Mouse (Mus musculus) liver, adult (tissue): ENCODE results near the gene Smad3.
A peak's percentile ranks its signal among the peaks of the same experiment; 100 is the strongest.

Experiments used
- GATA4 ChIP-seq: IDR thresholded peaks from 2 replicates; pipeline ENCODE4 v1.6.1; 2014; ENCODE audit warnings: mild to moderate bottlenecking, low read length; ENCODE audit not compliant: insufficient replicate concordance

Gene Smad3

GRCm38 (mm10) chr9:63720715-63721114 lies 37.1 kb downstream of the Smad3 start:
- no peak for TF ChIP-seq GATA4

DNA sequence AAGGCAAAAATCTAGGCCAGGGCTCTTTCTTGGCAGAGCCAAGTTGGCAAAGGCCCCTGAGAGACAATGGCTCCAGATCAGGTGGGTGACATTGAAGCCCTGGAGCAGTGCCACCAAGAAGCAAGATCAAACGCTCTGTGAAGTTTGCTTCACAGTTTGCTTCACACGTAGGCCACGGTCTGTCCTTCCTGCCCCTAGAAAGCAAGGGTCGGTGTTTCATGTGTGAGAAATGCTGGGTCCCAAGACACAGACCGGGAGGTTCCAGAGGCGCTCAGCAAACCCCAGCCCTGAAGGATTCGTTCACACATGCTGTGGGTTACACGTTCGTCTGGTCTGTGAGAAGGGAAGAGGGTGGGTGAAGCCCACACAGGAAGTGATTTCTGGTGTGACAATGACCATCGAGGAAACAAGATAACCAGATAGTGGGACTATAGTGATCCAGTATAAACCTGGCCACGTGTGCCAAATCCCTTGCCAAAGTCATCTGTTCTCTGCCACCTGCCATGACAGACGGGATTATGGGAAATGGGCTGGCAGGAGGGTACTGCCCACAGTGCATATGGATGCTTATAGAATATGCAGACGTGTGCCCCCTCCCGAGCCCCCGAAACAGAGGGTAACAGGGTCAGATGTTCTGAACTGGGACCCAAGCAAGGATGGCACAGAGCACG lies 37.9 kb downstream of the Smad3 start:
- TF ChIP-seq GATA4: no peak

DNA sequence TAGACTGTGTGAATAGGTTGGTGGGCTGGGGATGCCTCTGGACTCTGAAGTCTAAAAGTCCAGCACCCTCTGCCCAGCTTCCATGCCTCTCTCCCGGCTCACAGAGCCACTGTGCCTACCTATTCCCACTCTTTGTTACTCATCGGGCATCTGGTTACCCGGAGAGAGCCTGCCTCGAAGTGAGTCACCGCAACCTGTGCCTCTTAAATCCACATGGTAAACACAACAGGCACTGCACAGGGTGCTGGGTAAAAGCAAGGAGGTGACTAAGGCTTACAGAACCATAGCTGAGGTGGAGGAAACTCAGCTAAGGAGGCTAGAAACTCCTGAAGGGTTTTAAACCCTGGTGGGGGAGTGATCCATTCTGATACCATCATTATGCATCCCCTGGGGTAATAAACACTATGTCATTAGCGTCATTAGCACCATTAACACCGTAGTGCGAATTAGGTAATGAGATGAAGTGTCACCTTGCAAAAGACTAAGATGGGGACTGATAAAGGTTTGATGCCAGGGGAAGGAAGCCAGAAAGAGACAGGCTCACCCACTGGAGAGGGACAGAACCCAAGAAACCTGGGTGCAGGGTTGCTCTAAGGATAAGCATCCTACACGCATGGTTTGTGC lies 38.9 kb downstream of the Smad3 start:
- no peak for TF ChIP-seq GATA4

DNA sequence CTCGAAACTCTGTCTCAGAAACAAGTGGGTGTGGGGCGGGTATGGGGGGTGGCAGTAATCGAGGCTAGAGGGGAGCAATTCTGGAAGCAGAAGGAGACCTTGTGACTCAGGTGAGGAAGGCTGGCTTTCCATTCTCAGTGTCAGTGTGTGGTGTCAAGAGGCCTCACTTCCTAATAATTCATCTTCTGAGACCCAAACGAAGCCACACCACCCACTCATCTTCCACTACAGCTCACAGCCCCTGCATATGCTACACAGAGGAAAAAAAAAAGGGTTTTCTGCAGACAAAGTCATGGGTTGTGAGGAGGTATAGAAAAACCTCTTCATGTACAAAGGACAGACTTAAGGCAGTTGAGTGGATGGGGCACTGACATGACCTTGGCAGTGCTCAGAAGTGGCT lies 39.6 kb downstream of the Smad3 start:
- no peak for TF ChIP-seq GATA4

GRCm38 (mm10) chr9:63717474-63718005 lies 40.3 kb downstream of the Smad3 start:
- TF ChIP-seq GATA4: no peak

DNA sequence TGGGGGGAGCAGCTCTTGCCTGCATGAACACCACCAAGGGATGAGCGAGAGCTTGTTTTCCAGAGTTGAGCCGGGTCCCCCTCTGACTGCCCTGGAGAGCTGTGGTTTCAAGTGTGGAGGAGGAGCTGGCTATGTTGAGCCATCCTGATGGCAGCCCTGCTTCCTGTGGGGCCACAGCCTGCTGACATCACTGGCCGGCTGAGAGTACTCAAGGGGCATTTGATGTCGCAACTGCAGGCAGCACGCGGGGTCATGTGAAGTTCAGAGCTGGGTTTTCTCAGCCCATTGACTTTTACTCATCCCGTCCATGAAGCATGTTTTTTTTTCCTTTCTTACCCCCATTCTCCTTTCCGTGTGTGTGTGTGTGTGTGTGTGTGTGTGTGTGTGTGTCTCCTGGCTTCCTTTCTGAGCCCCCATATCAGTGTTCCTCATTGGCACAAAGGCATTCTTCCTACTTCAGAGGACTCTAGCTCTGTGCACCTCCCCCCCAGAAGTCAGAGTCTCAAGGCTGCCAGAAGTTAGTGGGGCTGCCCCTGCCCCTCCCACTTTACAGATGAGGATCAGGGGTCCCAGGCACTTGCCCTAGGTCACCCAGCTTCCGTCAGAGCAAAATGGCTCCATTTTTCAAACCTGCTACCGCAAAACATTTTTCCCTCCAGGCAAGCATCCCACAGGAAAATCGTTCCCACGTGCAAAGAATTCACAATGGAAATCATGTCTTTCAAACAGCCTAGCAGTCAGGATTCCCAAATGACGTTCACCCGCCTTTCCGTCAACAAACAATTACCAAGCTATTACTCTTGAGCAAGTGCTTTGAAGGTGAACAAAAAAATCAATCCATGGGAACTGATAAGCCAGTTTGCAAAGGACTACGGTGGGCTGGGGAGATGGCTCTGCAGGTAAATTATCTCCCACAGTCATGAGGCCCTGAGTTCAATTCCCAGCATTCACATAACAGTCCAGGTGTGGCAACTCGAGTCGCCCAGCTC lies 41.4 kb downstream of the Smad3 start:
- peak; percentile 90; the same call in 1 of the 2 replicates for TF ChIP-seq GATA4

DNA sequence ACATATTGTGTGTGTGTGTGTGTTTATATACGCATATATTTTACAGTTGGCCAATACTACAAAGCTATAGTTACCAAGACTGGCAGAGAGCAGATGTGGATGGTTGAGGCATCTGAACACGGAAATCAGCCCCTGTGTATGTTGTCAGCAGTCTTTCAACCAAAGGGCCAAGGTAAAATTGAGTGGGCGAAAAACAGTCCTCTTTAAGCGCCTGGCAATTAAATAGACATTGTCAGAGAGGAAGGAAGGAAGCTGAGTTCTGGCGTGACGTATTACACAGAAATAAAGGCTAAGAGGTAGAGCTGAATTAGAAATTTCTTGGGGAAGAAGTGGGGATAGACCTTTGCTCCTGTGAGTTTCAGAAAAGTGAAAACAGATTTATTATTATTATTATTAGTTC lies 43.2 kb downstream of the Smad3 start:
- TF ChIP-seq GATA4: no peak

GRCm38 (mm10) chr9:63712838-63713237 lies 45.0 kb downstream of the Smad3 start:
- TF ChIP-seq GATA4: no peak

GRCm38 (mm10) chr9:63711580-63712230 lies 46.1 kb downstream of the Smad3 start:
- TF ChIP-seq GATA4: no peak

DNA sequence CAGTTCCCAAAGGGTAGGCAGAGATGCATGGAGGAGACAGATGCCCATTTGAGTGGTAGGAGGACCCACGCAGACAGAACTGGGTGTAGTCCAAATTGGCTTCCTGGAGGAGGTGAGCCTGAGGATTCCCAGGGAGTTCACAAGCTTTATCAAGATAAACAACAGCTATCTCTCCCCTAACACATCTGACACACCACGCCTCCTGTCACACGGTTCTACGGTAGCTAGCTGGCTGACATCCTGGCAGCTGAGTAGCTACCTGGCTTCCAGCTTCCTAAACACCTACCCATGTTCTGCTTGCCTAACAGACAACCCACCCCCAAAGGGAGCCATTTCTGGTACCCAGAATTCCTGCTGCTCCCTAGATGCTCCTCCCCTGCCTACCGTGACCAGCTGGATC lies 47.9 kb downstream of the Smad3 start:
- TF ChIP-seq GATA4: no peak

DNA sequence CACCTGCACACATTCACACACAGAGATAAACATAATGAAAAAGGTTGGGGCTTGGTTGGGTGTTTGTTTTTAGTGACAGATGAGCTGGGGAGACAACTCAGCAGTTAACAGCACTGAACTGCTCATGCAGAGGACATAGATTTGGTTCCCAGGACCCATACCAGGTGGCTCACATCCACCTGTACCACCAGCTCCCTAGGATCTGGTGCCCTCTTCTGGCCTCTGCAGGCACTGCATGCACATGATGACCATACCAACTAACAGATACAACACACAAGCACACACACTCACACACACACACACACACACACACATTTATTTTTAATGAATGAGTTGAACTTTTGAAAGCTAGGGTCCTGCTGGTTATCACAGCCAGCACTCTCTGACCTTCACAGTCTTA lies 48.5 kb downstream of the Smad3 start:
- no peak for TF ChIP-seq GATA4

GRCm38 (mm10) chr9:63707816-63708588 lies 49.8 kb downstream of the Smad3 start:
- no peak for TF ChIP-seq GATA4

GRCm38 (mm10) chr9:63706152-63706733 lies 51.6 kb downstream of the Smad3 start:
- TF ChIP-seq GATA4: peak; percentile 58; the same call in 1 of the 2 replicates

GRCm38 (mm10) chr9:63704979-63705751 lies 52.6 kb downstream of the Smad3 start:
- peak; percentile 49; the same call in 1 of the 2 replicates for TF ChIP-seq GATA4
